Comparison of ENCODE assay signal across 13 mouse cellular contexts in the genomic region with DNA sequence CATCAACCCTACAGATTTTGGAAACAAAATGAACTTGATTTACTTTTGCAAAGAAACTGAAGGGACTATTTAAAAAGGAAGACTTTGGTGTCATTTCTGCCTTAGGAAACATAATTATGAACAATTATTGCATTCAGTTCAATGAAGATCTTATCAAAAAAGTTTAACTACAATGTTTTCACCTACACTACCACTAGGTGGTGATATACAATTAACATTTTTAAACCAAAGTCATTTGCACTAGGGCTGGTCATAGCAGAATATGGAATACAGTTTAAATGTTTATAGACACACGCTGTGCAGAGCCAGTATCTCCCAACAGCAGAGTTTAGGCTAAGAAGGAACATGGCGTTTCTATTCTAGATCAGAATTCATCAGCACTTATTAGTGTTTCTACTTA. TPM values are rescaled to one million over a fixed set of nuclear protein-coding genes. Genes with fewer than 3 reads are reported as not detected.
DNase-seq lines count a peak whose midpoint lies in the region; ATAC-seq and TF ChIP-seq lines count a peak whose summit lies in the region.
"Had no signal": no experiment of that assay in that cellular context is flagged by ENCODE, and none has a peak within 500 bp of the region (broad histone marks: within the 10 kb centered on the region; RNA-seq: fewer than 3 reads in every experiment).

No protein-coding gene starts in this region.

- H3K27me3 ChIP-seq in G1E (ENCODE audit: insufficient read depth, low read length), result no peaks in the 10 kb centered on the region
- H3K27me3 ChIP-seq in intestine, postnatal 0 days (replicated peaks; ENCODE audit: control insufficient read depth, insufficient read depth, low read length), result no peaks in the 10 kb centered on the region
- H3K27me3 ChIP-seq: heart, embryonic 13.5 days had no signal

- intact Hi-C loops in left cerebral cortex, adult 2 months (cut with DNase I), result no loop called here
- intact Hi-C loops in left cerebral cortex, postnatal 4 days (cut with DNase I), result no loop called here

- peaks cover 5% of the 10 kb centered on the region; the same call in 1 of the 2 replicates for H3K4me1 ChIP-seq in G1E (ENCODE audit: insufficient read depth, low read depth, low read length)
- no peaks in the 10 kb centered on the region for H3K4me1 ChIP-seq in intestine, postnatal 0 days (replicated peaks; ENCODE audit: control insufficient read depth, insufficient read depth, low read length)

- H3K9ac ChIP-seq in intestine, postnatal 0 days (ENCODE audit: low read depth, low read length), result no peak overlapping the region
- H3K9ac ChIP-seq: heart, embryonic 13.5 days had no signal

- DNase-seq in left cerebral cortex, adult 2 months (ENCODE audit: extremely low spot score in 1 of 2, low spot score in 2 of 2), result no peak
- DNase-seq in left cerebral cortex, postnatal 4 days, result no peak
- DNase-seq in CD4-positive, CD25-positive, alpha-beta regulatory T cell, adult 2 months (ENCODE audit: low read depth, low spot score), result peak; percentile 20
- no peak for DNase-seq in G1E (ENCODE audit: low spot score)
- DNase-seq in urinary bladder, postnatal 25 days (ENCODE audit: low spot score), result no peak
- no peak for DNase-seq in right cerebral cortex, postnatal 4 days
- DNase-seq in spleen, postnatal 4 days (ENCODE audit: low spot score in 2 of 2), result no peak
- DNase-seq: cerebellum, postnatal 10 days; kidney, postnatal 4 days; lung, postnatal 14 days had no signal

- peak; percentile 62 for TF ChIP-seq CTCF in left cerebral cortex, adult 2 months (IDR thresholded peaks at IDR 0.05)
- no peak for TF ChIP-seq CTCF in G1E (IDR thresholded peaks at IDR 0.05; ENCODE audit: low read depth, low read length)
- TF ChIP-seq CTCF in intestine, postnatal 0 days (IDR thresholded peaks at IDR 0.05; ENCODE audit: low read depth), result peak; percentile 67

- H3K36me3 ChIP-seq in G1E (replicated peaks), result peaks cover 59% of the 10 kb centered on the region
- no peaks in the 10 kb centered on the region; the same call in none of the 2 replicates for H3K36me3 ChIP-seq in intestine, postnatal 0 days (ENCODE audit: control insufficient read depth, insufficient read depth)

- H3K9me3 ChIP-seq in G1E (replicated peaks), result no peaks in the 10 kb centered on the region
- H3K9me3 ChIP-seq in intestine, postnatal 0 days (ENCODE audit: control insufficient read depth), result no peaks in the 10 kb centered on the region
- H3K9me3 ChIP-seq: heart, embryonic 13.5 days had no signal

- no peak overlapping the region for H3K4me3 ChIP-seq in left cerebral cortex, adult 2 months
- no peak overlapping the region for H3K4me3 ChIP-seq in G1E (ENCODE audit: low read depth, low read length)
- no peak overlapping the region for H3K4me3 ChIP-seq in intestine, postnatal 0 days (ENCODE audit: low read depth, low read length)
- H3K4me3 ChIP-seq: heart, embryonic 13.5 days had no signal

- 38% methylated on average over 2 of the region's 2 CpGs for WGBS in intestine, postnatal 0 days

- no peak overlapping the region for H3K27ac ChIP-seq in left cerebral cortex, adult 2 months
- no peak overlapping the region for H3K27ac ChIP-seq in intestine, postnatal 0 days (ENCODE audit: low read depth, low read length)
- H3K27ac ChIP-seq: heart, embryonic 13.5 days had no signal

- peak; percentile 41; the same call in 1 of the 2 replicates for ATAC-seq in G1E (ENCODE audit: extremely low read depth, insufficient number of reproducible peaks, low FRiP score, poor library complexity, severe bottlenecking)
- no peak for ATAC-seq in intestine, postnatal 0 days
- ATAC-seq: hindbrain, embryonic 16.5 days had no signal

- H3K4me2 ChIP-seq in intestine, postnatal 0 days (replicated peaks; ENCODE audit: low read depth), result no peak overlapping the region
- H3K4me2 ChIP-seq: heart, embryonic 13.5 days had no signal

RNA-seq across cellular contexts. Expression of a gene that starts 24.5 kb away (rescaled TPM):
- total RNA-seq in left cerebral cortex, adult 2 months (2021), result 100 to 1,000 TPM; 187 to 219 TPM
- total RNA-seq in left cerebral cortex, postnatal 4 days (2021), result 100 to 1,000 TPM; 131 to 133 TPM
- 59.6 and 64.8 TPM in 2 replicates for total RNA-seq in G1E (2014; fragmentation: Nextera tagmentation)
- total RNA-seq in G1E (2017), result 41.1 and 42.5 TPM in 2 replicates
- 15.4 and 22.6 TPM in 2 replicates for polyA plus RNA-seq in G1E (2012)
- 32.9 and 35.5 TPM in 2 replicates for polyA plus RNA-seq in intestine, postnatal 0 days (2015; fragmentation: Nextera tagmentation; extraction: Ambion mirVana)
